Mouse (Mus musculus): ENCODE results near the gene Pank2. TPM values are rescaled to one million over a fixed set of nuclear protein-coding genes. Genes with fewer than 3 reads are reported as not detected.

Pank2 gene
- polyA plus RNA-seq, 1 experiment from 2014 or later = 38.9 TPM

- DNase-seq (ENCODE audit: extremely low spot score, low spot score) = peak; percentile 29
- H3K27ac ChIP-seq = peak overlapping the region; percentile 87
- WGBS = 14% methylated on average over 28 of the region's 28 CpGs
- H3K9me3 ChIP-seq = no peaks in the 10 kb centered on the region
- peaks cover 22% of the 10 kb centered on the region; the same call in 1 of the 2 replicates for H3K36me3 ChIP-seq (replicated peaks)
- H3K27me3 ChIP-seq (ENCODE audit: poor library complexity, severe bottlenecking) = no peaks in the 10 kb centered on the region
- H3K4me1 ChIP-seq = peaks cover 35% of the 10 kb centered on the region
- peak overlapping the region; percentile 71 for H3K4me3 ChIP-seq
Measured at GRCm38 (mm10) chr2:131234127-131234650, 28.1 kb upstream of the Pank2 start.

- Histone ChIP-seq H3K36me3 (replicated peaks) (peaks cover 31% of the 10 kb centered on the region), H3K27ac (no peak overlapping the region), H3K27me3 (ENCODE audit: poor library complexity, severe bottlenecking) (no peaks in the 10 kb centered on the region), H3K4me1 (peaks cover 35% of the 10 kb centered on the region), H3K9me3 (no peaks in the 10 kb centered on the region), H3K4me3 (peak overlapping the region; percentile 71; the same call in 1 of the 2 replicates)
- no peak for DNase-seq (ENCODE audit: extremely low spot score, low spot score)
- 82% methylated on average over 7 of the region's 7 CpGs for WGBS
Measured at GRCm38 (mm10) chr2:131234970-131235635, 27.2 kb upstream of the Pank2 start.

GRCm38 (mm10) chr2:131242180-131242579, 20.1 kb upstream of the Pank2 start:
- Histone ChIP-seq H3K4me3 (no peak overlapping the region), H3K27ac (no peak overlapping the region), H3K27me3 (ENCODE audit: poor library complexity, severe bottlenecking) (no peaks in the 10 kb centered on the region), H3K9me3 (no peaks in the 10 kb centered on the region), H3K36me3 (replicated peaks) (peaks cover 91% of the 10 kb centered on the region), H3K4me1 (no peaks in the 10 kb centered on the region)
- no peak for DNase-seq (ENCODE audit: extremely low spot score, low spot score)

DNA sequence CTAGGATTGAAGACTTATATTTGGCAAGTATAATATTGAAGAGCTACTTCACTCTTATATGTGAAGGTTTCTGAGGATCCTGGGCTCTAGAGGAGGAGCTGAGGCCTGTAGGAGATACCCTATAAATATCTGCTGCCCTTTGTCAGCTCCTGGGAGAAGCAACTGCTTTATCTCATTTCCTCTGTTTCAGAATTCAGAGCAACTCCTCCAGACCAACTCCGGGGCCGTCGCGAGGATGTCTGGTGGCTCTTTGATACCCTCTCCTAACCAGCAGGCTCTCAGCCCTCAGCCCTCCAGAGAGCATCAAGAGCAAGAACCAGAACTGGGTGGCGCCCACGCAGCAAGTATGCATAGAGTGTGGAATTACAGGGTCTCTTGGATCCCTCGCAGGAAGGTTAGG, 19.4 kb upstream of the Pank2 start:
- peaks cover 93% of the 10 kb centered on the region for H3K36me3 ChIP-seq (replicated peaks)
- WGBS = 89% methylated on average over 7 of the region's 7 CpGs

DNA sequence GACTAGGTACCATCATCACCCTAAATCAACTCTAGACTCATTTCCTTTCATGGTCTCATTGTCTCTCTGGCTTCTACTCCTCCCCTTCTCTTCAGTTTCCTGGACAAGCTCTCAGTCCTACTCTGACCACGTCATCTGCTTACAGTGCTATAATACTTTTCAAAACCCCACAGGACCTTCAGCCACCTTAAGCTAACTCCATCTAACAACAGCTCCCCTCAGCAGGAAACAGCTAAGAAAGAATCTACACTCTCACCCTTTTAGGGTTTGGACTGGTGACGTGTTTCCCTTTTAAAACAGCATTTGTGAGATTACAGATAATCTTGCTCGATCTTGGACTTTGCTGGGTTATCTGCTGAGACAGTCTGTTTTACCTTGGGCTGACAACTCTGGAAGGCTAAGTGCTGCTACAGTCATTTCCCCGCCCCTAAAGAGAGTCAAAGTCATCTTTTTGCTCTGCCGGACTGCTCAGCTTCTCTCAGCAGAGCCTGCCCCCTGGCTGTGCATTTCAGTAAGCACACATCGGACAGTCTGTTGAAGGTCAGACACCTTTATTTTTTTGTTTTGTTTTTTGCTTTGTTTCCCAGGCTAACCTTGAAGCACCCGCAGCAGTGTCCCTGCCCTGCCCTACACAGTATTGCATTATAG, 8.5 kb upstream of the Pank2 start:
- Histone ChIP-seq H3K27me3 (ENCODE audit: poor library complexity, severe bottlenecking) (no peaks in the 10 kb centered on the region), H3K4me1 (peaks cover 24% of the 10 kb centered on the region), H3K27ac (0 out of 2 replicates have a peak overlapping the region, but pooled peaks have one; percentile 44), H3K9me3 (no peaks in the 10 kb centered on the region), H3K36me3 (replicated peaks) (peaks cover 5% of the 10 kb centered on the region), H3K4me3 (no peak overlapping the region)
- no peak for DNase-seq (ENCODE audit: extremely low spot score, low spot score)
- WGBS = 37% methylated on average over 7 of the region's 7 CpGs

More for the DNA sequence above, 19.4 kb upstream of the Pank2 start:
- DNase-seq (ENCODE audit: extremely low spot score, low spot score) = no peak
- H3K4me3 ChIP-seq = no peak overlapping the region
- no peaks in the 10 kb centered on the region for H3K4me1 ChIP-seq
- H3K9me3 ChIP-seq = no peaks in the 10 kb centered on the region
- no peak overlapping the region for H3K27ac ChIP-seq
- no peaks in the 10 kb centered on the region for H3K27me3 ChIP-seq (ENCODE audit: poor library complexity, severe bottlenecking)

DNA sequence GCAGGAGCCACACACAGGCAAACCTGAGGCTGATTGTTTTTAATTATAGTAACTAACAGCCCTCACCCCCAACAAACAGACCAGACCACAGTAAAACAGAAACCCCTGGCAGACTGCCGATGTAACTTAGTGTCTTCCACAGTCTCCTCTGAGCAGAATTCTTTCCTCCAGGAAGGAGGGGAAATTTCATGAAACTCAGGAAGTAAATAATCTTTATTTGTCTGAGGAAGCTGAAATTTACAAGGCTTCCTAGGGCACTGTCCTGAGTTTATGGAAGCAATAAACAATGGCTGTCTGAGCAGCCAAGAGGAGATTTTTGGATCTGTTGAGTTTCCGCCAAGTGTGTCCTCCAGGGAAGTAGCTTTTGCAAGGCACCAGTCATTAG, 8.0 kb upstream of the Pank2 start:
- WGBS = 91% methylated on average over 2 of the region's 2 CpGs
- peaks cover 24% of the 10 kb centered on the region for H3K4me1 ChIP-seq
- H3K27ac ChIP-seq = 0 out of 2 replicates have a peak overlapping the region, but pooled peaks have one; percentile 44
- peaks cover under 1% of the 10 kb centered on the region for H3K36me3 ChIP-seq (replicated peaks)
- no peak for DNase-seq (ENCODE audit: extremely low spot score, low spot score)
- no peaks in the 10 kb centered on the region for H3K27me3 ChIP-seq (ENCODE audit: poor library complexity, severe bottlenecking)
- no peaks in the 10 kb centered on the region for H3K9me3 ChIP-seq
- no peak overlapping the region for H3K4me3 ChIP-seq

DNA sequence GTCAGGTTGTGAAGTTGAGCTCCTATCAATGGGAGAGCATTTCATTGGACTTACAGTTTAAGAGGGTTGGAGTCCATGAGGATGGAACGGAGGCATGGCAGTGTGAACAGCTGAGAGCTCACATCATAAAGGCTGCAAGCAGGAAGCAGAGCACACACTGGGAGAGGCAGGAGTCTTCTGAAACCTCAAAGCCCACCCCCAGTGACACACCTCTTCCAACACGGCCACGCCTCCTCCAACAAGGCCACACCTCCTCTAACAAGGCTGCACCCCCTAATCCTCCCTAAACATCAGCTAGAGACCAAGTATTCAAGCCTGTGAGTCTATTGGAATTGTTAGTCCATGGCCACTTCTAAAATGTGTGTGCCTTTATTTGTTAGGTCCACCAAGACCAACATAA, 6.6 kb upstream of the Pank2 start:
- H3K36me3 ChIP-seq (replicated peaks) = no peaks in the 10 kb centered on the region
- 48% methylated on average over 3 of the region's 3 CpGs for WGBS
- no peaks in the 10 kb centered on the region for H3K27me3 ChIP-seq (ENCODE audit: poor library complexity, severe bottlenecking)
- H3K27ac ChIP-seq = no peak overlapping the region
- H3K4me1 ChIP-seq = peaks cover 29% of the 10 kb centered on the region
- no peak overlapping the region for H3K4me3 ChIP-seq
- H3K9me3 ChIP-seq = no peaks in the 10 kb centered on the region
- DNase-seq (ENCODE audit: extremely low spot score, low spot score) = no peak

GRCm38 (mm10) chr2:131258693-131259092, 3.6 kb upstream of the Pank2 start:
- 84% methylated on average over 8 of the region's 8 CpGs for WGBS
- Histone ChIP-seq H3K27me3 (ENCODE audit: poor library complexity, severe bottlenecking) (no peaks in the 10 kb centered on the region), H3K36me3 (replicated peaks) (no peaks in the 10 kb centered on the region), H3K4me1 (peaks cover 45% of the 10 kb centered on the region), H3K4me3 (no peak overlapping the region), H3K9me3 (no peaks in the 10 kb centered on the region), H3K27ac (no peak overlapping the region)
- DNase-seq (ENCODE audit: extremely low spot score, low spot score) = no peak

DNA sequence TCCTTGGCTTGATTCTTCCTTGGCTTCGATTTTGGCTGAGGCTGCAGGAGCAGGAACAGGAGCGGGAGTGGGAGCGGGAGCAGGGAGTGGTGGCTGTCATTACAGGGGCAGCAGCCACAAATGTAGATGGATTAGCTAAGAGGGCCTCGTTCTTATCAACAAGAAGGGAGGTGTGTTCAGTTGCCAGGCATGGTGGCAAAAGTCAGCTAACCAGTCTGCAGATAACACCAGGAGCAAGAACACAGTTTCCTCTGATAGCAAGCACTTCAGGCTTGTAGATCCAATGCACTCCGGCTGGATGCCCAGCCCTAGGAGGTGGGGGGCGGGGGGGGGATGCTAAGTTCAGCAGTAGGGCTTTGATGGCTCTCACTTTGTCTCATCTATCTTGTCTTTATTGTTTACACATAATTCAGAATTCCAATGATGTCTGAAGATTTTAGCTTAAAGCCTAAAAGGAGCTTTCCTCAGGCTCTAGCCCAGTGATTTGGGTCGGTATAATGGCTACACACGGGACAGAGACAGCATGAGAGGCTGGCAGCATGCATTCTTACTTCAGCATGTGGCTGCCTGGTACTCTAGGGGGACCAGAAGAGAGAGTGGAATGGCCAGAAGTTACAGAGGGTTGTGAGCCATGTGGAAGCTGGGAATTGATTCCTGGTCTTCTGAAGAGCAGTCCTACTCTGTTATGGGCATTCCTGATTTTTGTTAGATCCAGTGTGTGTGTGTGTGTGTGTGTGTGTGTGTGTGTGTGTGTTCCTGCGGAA, 1.6 kb upstream of the Pank2 start:
- no peak for DNase-seq (ENCODE audit: extremely low spot score, low spot score)
- H3K4me3 ChIP-seq = peak overlapping the region; percentile 83
- no peaks in the 10 kb centered on the region for H3K27me3 ChIP-seq (ENCODE audit: poor library complexity, severe bottlenecking)
- peaks cover 54% of the 10 kb centered on the region for H3K4me1 ChIP-seq
- H3K36me3 ChIP-seq (replicated peaks) = peaks cover 2% of the 10 kb centered on the region; the same call in 1 of the 2 replicates
- WGBS = 71% methylated on average over 9 of the region's 9 CpGs
- H3K27ac ChIP-seq = peak overlapping the region; percentile 99
- H3K9me3 ChIP-seq = no peaks in the 10 kb centered on the region

DNA sequence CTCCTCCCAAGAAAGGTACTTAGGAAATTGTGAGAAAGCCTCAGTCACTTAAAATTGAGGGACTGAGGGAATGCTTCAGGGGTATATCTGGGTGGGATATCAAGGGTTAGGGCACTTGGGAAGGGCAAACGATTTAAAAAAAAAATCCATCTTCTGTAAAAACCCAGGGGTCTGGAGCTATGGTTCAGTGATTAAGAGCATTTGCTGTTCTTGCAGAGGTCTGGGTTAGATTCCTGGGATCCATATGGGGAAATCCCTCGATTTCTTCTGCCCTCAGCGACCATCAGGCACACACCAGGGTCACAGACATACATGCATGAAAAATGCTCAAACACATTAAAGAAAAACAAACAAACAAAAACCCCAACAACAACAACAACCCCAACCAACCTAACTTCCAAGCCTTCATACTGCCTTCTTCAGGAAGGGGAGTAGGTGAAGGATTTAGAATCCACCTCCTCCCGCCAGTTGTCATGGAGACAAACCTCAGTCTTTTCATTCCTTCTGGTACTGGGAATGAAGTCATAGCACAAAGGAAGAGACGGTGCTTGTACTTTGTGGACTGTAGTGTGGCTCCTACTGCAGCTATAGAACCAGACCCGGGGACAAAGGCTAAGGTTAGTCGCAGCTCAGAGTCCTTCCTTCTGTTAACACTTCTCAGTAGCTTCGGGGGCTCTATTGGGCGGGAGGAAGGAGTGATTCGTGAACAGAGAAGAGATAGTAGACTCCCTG, 648 bp upstream of the Pank2 start:
- 6% methylated on average over 10 of the region's 10 CpGs for WGBS
- no peak for DNase-seq (ENCODE audit: extremely low spot score, low spot score)
- peaks cover 3% of the 10 kb centered on the region for H3K36me3 ChIP-seq (replicated peaks)

DNA sequence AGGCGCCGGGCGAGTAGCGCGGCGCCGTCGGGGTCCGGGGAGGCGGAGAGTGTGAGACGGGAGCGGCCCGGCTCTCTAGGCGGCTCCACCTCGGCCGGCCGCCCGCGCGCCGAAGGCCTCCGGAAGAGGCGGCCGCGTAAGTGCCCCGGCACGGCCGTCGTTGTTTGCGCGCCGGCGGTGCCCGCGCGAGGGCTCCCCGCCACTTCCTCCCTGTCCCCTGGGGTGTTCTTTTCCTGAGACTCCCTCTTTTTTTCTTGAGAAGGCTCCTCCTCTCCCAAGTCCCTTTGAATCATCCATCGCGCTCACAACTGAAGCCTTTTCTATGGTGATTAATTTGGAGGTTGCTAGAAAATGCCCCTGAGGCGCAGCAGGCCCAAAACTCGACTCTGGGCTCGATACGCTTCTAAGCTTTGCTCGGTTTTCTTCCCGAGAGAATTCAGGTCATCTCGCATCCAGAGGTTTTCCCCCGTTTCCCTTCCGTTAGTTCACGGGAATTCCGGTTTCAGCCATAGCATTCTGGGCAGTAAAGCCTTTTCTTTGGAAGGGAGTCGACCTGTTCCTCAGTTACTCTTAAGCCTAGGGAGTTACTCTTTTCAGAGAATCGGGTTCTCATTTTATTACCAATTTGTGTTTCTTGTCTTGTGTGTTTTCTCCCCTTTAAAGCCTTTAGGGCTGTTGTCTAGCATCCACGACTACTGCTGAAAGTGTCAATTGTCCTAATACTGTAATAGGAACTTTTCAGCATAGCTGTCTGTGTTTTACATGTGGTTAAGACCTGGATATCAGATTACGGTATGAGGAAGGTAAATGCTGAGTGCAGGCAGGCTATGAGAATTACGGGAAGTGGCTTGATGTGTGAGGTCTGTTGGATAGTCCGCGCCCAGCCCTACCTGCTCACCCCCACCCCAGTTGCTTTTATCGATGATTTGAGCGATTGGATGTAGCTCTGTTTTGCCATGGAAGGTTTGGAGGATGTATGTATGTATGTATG, 680 bp downstream of the Pank2 start:
- DNase-seq (ENCODE audit: extremely low spot score, low spot score) = no peak
- Histone ChIP-seq H3K4me1 (peaks cover 40% of the 10 kb centered on the region), H3K27me3 (ENCODE audit: poor library complexity, severe bottlenecking) (no peaks in the 10 kb centered on the region), H3K9me3 (no peaks in the 10 kb centered on the region), H3K36me3 (replicated peaks) (peaks cover 10% of the 10 kb centered on the region), H3K4me3 (peak overlapping the region; percentile 83), H3K27ac (peak overlapping the region; percentile 99)
- WGBS = under 1% methylated on average over 59 of the region's 59 CpGs

More for the DNA sequence above, 648 bp upstream of the Pank2 start:
- Histone ChIP-seq H3K9me3 (no peaks in the 10 kb centered on the region), H3K27me3 (ENCODE audit: poor library complexity, severe bottlenecking) (no peaks in the 10 kb centered on the region), H3K4me3 (peak overlapping the region; percentile 83), H3K4me1 (peaks cover 53% of the 10 kb centered on the region), H3K27ac (peak overlapping the region; percentile 99)
